Mouse (Mus musculus) myocyte (in vitro differentiated cells): Measurements from ENCODE around the gene Hoga1. TPM values are rescaled to one million over a fixed set of nuclear protein-coding genes. Genes with fewer than 3 reads are reported as not detected.

Experiments
- H3K27me3 ChIP-seq: one replicate; pipeline ENCODE4 v1.6.1; 2011; ENCODE audit not compliant: control insufficient read depth, insufficient read depth, insufficient read length
- H3K36me3 ChIP-seq: one replicate; pipeline ENCODE4 v1.6.1; 2011; ENCODE audit not compliant: control insufficient read depth, insufficient read depth
- H3K4me2 ChIP-seq: one replicate; pipeline ENCODE4 v1.6.1; 2011; ENCODE audit warnings: low read depth, control low read depth
- H3K4me3 ChIP-seq: one replicate; pipeline ENCODE4 v1.5.1; 2011; ENCODE audit warnings: mild to moderate bottlenecking, control low read depth, moderate library complexity
- H3K79me2 ChIP-seq: one replicate; pipeline ENCODE4 v1.6.1; 2011; ENCODE audit not compliant: control insufficient read depth, insufficient read depth
- H3ac ChIP-seq: one replicate; pipeline ENCODE4 v1.6.1; 2011; ENCODE audit not compliant: control insufficient read depth, insufficient read length
- CEBPB ChIP-seq: IDR thresholded peaks from 2 replicates; pipeline ENCODE4 v1.6.1; 2011; ENCODE audit warnings: mild to moderate bottlenecking, moderate library complexity; ENCODE audit not compliant: poor library complexity, insufficient read depth, severe bottlenecking
- E2F4 ChIP-seq: IDR thresholded peaks from one replicate; pipeline ENCODE4 v1.6.1; 2011; ENCODE audit warnings: mild to moderate bottlenecking, control low read depth, moderate library complexity; ENCODE audit not compliant: insufficient read depth
- MAX ChIP-seq: IDR thresholded peaks from one replicate; pipeline ENCODE4 v1.6.1; 2011; ENCODE audit warnings: low read depth, mild to moderate bottlenecking, control low read depth
- MYOD1 ChIP-seq, 3 experiments: IDR thresholded peaks; one replicate each; pipeline ENCODE4 v1.6.1; 2011; ENCODE audit warnings: control low read depth in 2 of 3, low read depth in 2 of 3, mild to moderate bottlenecking in 2 of 3, moderate library complexity in 1 of 3; ENCODE audit not compliant: insufficient read length in 2 of 3, control insufficient read depth in 1 of 3
- MYOG ChIP-seq, 3 experiments: IDR thresholded peaks; one replicate each; pipeline ENCODE4 v1.6.1; 2011; ENCODE audit warnings: control low read depth in 2 of 3, low read depth in 2 of 3, mild to moderate bottlenecking in 2 of 3; ENCODE audit not compliant: insufficient read length in 2 of 3, control insufficient read depth in 1 of 3, insufficient read depth in 1 of 3
- POLR2A ChIP-seq: IDR thresholded peaks from one replicate; pipeline ENCODE4 v1.6.1; 2011; ENCODE audit warnings: low read depth, mild to moderate bottlenecking, control low read depth, moderate library complexity; ENCODE audit not compliant: insufficient read length
- POLR2AphosphoS2 ChIP-seq: IDR thresholded peaks from one replicate; pipeline ENCODE4 v1.6.1; 2011; ENCODE audit warnings: low read depth, control low read depth; ENCODE audit not compliant: insufficient read length
- REST ChIP-seq: IDR thresholded peaks from one replicate; pipeline ENCODE4 v1.6.1; 2011; ENCODE audit warnings: mild to moderate bottlenecking, control low read depth, moderate library complexity; ENCODE audit not compliant: insufficient read depth, insufficient read length
- SRF ChIP-seq: IDR thresholded peaks from one replicate; pipeline ENCODE4 v1.6.1; 2011; ENCODE audit warnings: low read depth; ENCODE audit not compliant: control insufficient read depth, insufficient read length
- TCF12 ChIP-seq: IDR thresholded peaks from one replicate; pipeline ENCODE4 v1.6.1; 2011; ENCODE audit warnings: mild to moderate bottlenecking, control low read depth; ENCODE audit not compliant: poor library complexity, insufficient read depth, severe bottlenecking
- TCF3 ChIP-seq: IDR thresholded peaks from one replicate; pipeline ENCODE4 v1.6.1; 2011; ENCODE audit warnings: low read depth, control low read depth; ENCODE audit not compliant: insufficient read length
- USF1 ChIP-seq: IDR thresholded peaks from one replicate; pipeline ENCODE4 v1.6.1; 2011; ENCODE audit warnings: low read depth, mild to moderate bottlenecking, control low read depth, moderate library complexity
- polyA plus RNA-seq: library from polyadenylated mRNA; unstranded; fragments of >200 nt; fragmentation: generic; extraction: Trizol; gene quantifications from one replicate; pipeline ENCODE4 v1.2.1, GENCODE M21; 2012; ENCODE audit warnings: missing spikeins

The Hoga1 gene
- polyA plus RNA-seq, 1 experiment, result 2.4 TPM

- Histone ChIP-seq H3K79me2 (no peaks in the 10 kb centered on the region), H3ac (no peak overlapping the region), H3K27me3 (no peaks in the 10 kb centered on the region), H3K4me2 (no peak overlapping the region), H3K36me3 (peaks cover 4% of the 10 kb centered on the region), H3K4me3 (no peak overlapping the region)
- TF ChIP-seq USF1, result no peak
- peak; percentile 41 for TF ChIP-seq POLR2AphosphoS2
Observed at GRCm38 (mm10) chr19:42038310-42038709, 7.1 kb upstream of the Hoga1 start.

GRCm38 (mm10) chr19:42043988-42044387 lies 1.4 kb upstream of the Hoga1 start:
- Histone ChIP-seq H3K4me2 (no peak overlapping the region), H3ac (no peak overlapping the region), H3K4me3 (no peak overlapping the region), H3K36me3 (no peaks in the 10 kb centered on the region), H3K27me3 (no peaks in the 10 kb centered on the region), H3K79me2 (no peaks in the 10 kb centered on the region)
- TF ChIP-seq MYOD1 (IDR thresholded peaks at IDR 0.05; ENCODE audit: control insufficient read depth in 1 of 3, insufficient read length in 2 of 3, low read depth in 2 of 3) (no peak), TCF12 (no peak), USF1 (no peak), SRF (no peak), MYOG (IDR thresholded peaks at IDR 0.05; ENCODE audit: control insufficient read depth in 1 of 3, insufficient read depth in 1 of 3, insufficient read length in 2 of 3, low read depth in 2 of 3) (no peak), POLR2AphosphoS2 (no peak), MAX (no peak), POLR2A (no peak), TCF3 (no peak), REST (no peak), E2F4 (no peak), CEBPB (no peak)

GRCm38 (mm10) chr19:42050251-42050650 lies 4.8 kb downstream of the Hoga1 start:
- H3ac ChIP-seq, result no peak overlapping the region

GRCm38 (mm10) chr19:42051351-42051750 lies 5.9 kb downstream of the Hoga1 start:
- Histone ChIP-seq H3K79me2 (no peaks in the 10 kb centered on the region), H3K27me3 (no peaks in the 10 kb centered on the region)
- TF ChIP-seq CEBPB, result no peak
- no peak for TF ChIP-seq TCF12
- no peak for TF ChIP-seq MYOD1 (IDR thresholded peaks at IDR 0.05; ENCODE audit: control insufficient read depth in 1 of 3, insufficient read length in 2 of 3, low read depth in 2 of 3)
- no peak for TF ChIP-seq SRF
- TF ChIP-seq POLR2AphosphoS2, result no peak

More at GRCm38 (mm10) chr19:42050251-42050650, 4.8 kb downstream of the Hoga1 start:
- H3K36me3 ChIP-seq, result no peaks in the 10 kb centered on the region
- H3K79me2 ChIP-seq, result no peaks in the 10 kb centered on the region
- no peak overlapping the region for H3K4me3 ChIP-seq
- no peaks in the 10 kb centered on the region for H3K27me3 ChIP-seq
- H3K4me2 ChIP-seq, result no peak overlapping the region
- TF ChIP-seq TCF12 (no peak), MAX (no peak), E2F4 (no peak), CEBPB (no peak), POLR2AphosphoS2 (no peak), POLR2A (no peak), USF1 (no peak), MYOD1 (IDR thresholded peaks at IDR 0.05; ENCODE audit: control insufficient read depth in 1 of 3, insufficient read length in 2 of 3, low read depth in 2 of 3) (no peak), REST (no peak), TCF3 (no peak), MYOG (IDR thresholded peaks at IDR 0.05; ENCODE audit: control insufficient read depth in 1 of 3, insufficient read depth in 1 of 3, insufficient read length in 2 of 3, low read depth in 2 of 3) (no peak), SRF (no peak)

GRCm38 (mm10) chr19:42051948-42052347 lies 6.5 kb downstream of the Hoga1 start, which contains the start of gene 4933411K16Rik:
TSS of gene 4933411K16Rik (plus strand) at chr19:42052248.
- no peak within 1 kb of the TSS for H3K4me3 ChIP-seq
- no peaks in the 10 kb centered on the region for H3K27me3 ChIP-seq
- TF ChIP-seq MYOG (IDR thresholded peaks at IDR 0.05; ENCODE audit: control insufficient read depth in 1 of 3, insufficient read depth in 1 of 3, insufficient read length in 2 of 3, low read depth in 2 of 3) (no peak), TCF12 (no peak), SRF (no peak), CEBPB (no peak), REST (no peak), TCF3 (no peak), POLR2AphosphoS2 (no peak), USF1 (no peak), MYOD1 (IDR thresholded peaks at IDR 0.05; ENCODE audit: control insufficient read depth in 1 of 3, insufficient read length in 2 of 3, low read depth in 2 of 3) (no peak), E2F4 (no peak), POLR2A (no peak), MAX (no peak)
- H3K79me2 ChIP-seq, result no peaks in the 10 kb centered on the region
- no peak within 1 kb of the TSS for H3K4me2 ChIP-seq
- H3ac ChIP-seq, result no peak within 1 kb of the TSS
- no peaks in the 10 kb centered on the region for H3K36me3 ChIP-seq

More at GRCm38 (mm10) chr19:42051351-42051750, 5.9 kb downstream of the Hoga1 start:
- H3ac ChIP-seq, result no peak overlapping the region
- H3K4me3 ChIP-seq, result no peak overlapping the region
- H3K4me2 ChIP-seq, result no peak overlapping the region
- H3K36me3 ChIP-seq, result no peaks in the 10 kb centered on the region
